Mouse (Mus musculus): ENCODE measurements around the gene Aco1.

GRCm38 (mm10) chr4:40171477-40171876 lies 28.6 kb downstream of the Aco1 start:
- TF ChIP-seq CTCF (IDR thresholded peaks at IDR 0.05; ENCODE audit: low read depth), result no peak
- TF ChIP-seq EP300 (IDR thresholded peaks at IDR 0.05; ENCODE audit: low read depth), result no peak
